In genomic region chr2:5515106-5515505, GRCm38 (mm10) we compare ENCODE assay signal across 18 mouse cellular contexts.
DNase-seq lines count a peak whose midpoint lies in the region; ATAC-seq and TF ChIP-seq lines count a peak whose summit lies in the region.
"Had no signal": no experiment of that assay in that cellular context is flagged by ENCODE, and none has a peak within 500 bp of the region (broad histone marks: within the 10 kb centered on the region; RNA-seq: fewer than 3 reads in every experiment).

No protein-coding gene starts in this region.

- H3K27ac ChIP-seq in heart, postnatal 0 days (ENCODE audit: low read depth), result no peak overlapping the region
- H3K27ac ChIP-seq in heart, embryonic 12.5 days (ENCODE audit: poor library complexity, severe bottlenecking), result no peak overlapping the region
- no peak overlapping the region for H3K27ac ChIP-seq in embryonic facial prominence, embryonic 11.5 days (replicated peaks; ENCODE audit: low read depth, low read length)
- H3K27ac ChIP-seq in midbrain, embryonic 16.5 days (ENCODE audit: low read length), result no peak overlapping the region
- H3K27ac ChIP-seq: forebrain, embryonic 13.5 days; midbrain, embryonic 10.5 days; neural tube, embryonic 12.5 days had no signal

- no peaks in the 10 kb centered on the region for H3K27me3 ChIP-seq in heart, postnatal 0 days (ENCODE audit: control insufficient read depth, insufficient read depth, low read length)
- H3K27me3 ChIP-seq in heart, embryonic 12.5 days (replicated peaks), result no peaks in the 10 kb centered on the region
- H3K27me3 ChIP-seq in embryonic facial prominence, embryonic 11.5 days (ENCODE audit: control insufficient read depth, insufficient read depth, low read length), result no peaks in the 10 kb centered on the region
- H3K27me3 ChIP-seq in midbrain, embryonic 16.5 days (ENCODE audit: control insufficient read depth, insufficient read depth, low read depth, low read length), result no peaks in the 10 kb centered on the region
- H3K27me3 ChIP-seq: forebrain, embryonic 13.5 days; neural tube, embryonic 12.5 days had no signal

- DNase-seq in cerebellum, adult 9-11 months, result peak; percentile 22
- peak; percentile 23 for DNase-seq in heart, postnatal 0 days (ENCODE audit: low spot score)
- DNase-seq in embryonic facial prominence, embryonic 11.5 days (ENCODE audit: low spot score), result peak; percentile 38
- peak; percentile 24 to 37 for DNase-seq in kidney, postnatal 4 days
- no peak for DNase-seq in T-cell, adult 2 months (ENCODE audit: low spot score)
- DNase-seq: adrenal gland, adult 8-10 months; gastrocnemius, postnatal 25 days; lung, embryonic 14.5 days; lung, postnatal 4 days; right cerebral cortex, postnatal 25 days; thymus, postnatal 25 days had no signal

- 44% methylated on average over 2 of the region's 2 CpGs for WGBS in heart, postnatal 0 days
- WGBS in heart, embryonic 12.5 days, result 46% methylated on average over 2 of the region's 2 CpGs
- 69% methylated on average over 2 of the region's 2 CpGs for WGBS in embryonic facial prominence, embryonic 11.5 days
- 82% methylated on average over 2 of the region's 2 CpGs for WGBS in midbrain, embryonic 16.5 days

- H3K4me1 ChIP-seq in heart, postnatal 0 days (ENCODE audit: control insufficient read depth, insufficient read depth), result 0 out of 2 replicates have a peak, but pooled peaks cover 5% of the 10 kb centered on the region
- H3K4me1 ChIP-seq in heart, embryonic 12.5 days (replicated peaks), result no peaks in the 10 kb centered on the region
- H3K4me1 ChIP-seq in embryonic facial prominence, embryonic 11.5 days (ENCODE audit: control insufficient read depth, insufficient read depth, low read length), result no peaks in the 10 kb centered on the region
- H3K4me1 ChIP-seq in midbrain, embryonic 16.5 days (ENCODE audit: control insufficient read depth, insufficient read depth, low read length), result no peaks in the 10 kb centered on the region
- H3K4me1 ChIP-seq: neural tube, embryonic 12.5 days had no signal

- no peaks in the 10 kb centered on the region for H3K9me3 ChIP-seq in heart, postnatal 0 days (replicated peaks; ENCODE audit: control insufficient read depth, low read length)
- H3K9me3 ChIP-seq in heart, embryonic 12.5 days (replicated peaks), result peaks cover 4% of the 10 kb centered on the region
- no peaks in the 10 kb centered on the region; the same call in 1 of the 2 replicates for H3K9me3 ChIP-seq in embryonic facial prominence, embryonic 11.5 days (replicated peaks; ENCODE audit: control insufficient read depth, low read length)
- no peaks in the 10 kb centered on the region for H3K9me3 ChIP-seq in midbrain, embryonic 16.5 days (replicated peaks; ENCODE audit: control insufficient read depth, low read length, poor library complexity, severe bottlenecking)
- H3K9me3 ChIP-seq: forebrain, embryonic 13.5 days; midbrain, embryonic 10.5 days; neural tube, embryonic 12.5 days had no signal

- TF ChIP-seq EP300 in heart, postnatal 0 days (IDR thresholded peaks at IDR 0.05; ENCODE audit: low read depth), result no peak

- no peak for ATAC-seq in cerebellum, adult (ENCODE audit: insufficient number of reproducible peaks, low FRiP score, low TSS enrichment)
- ATAC-seq in heart, postnatal 0 days (ENCODE audit: insufficient read depth, low read depth), result no peak
- no peak for ATAC-seq in heart, embryonic 12.5 days (ENCODE audit: insufficient number of reproducible peaks, low FRiP score)
- ATAC-seq in embryonic facial prominence, embryonic 11.5 days (replicated peaks; ENCODE audit: insufficient number of reproducible peaks, low FRiP score, low TSS enrichment, low read depth), result no peak
- ATAC-seq in midbrain, embryonic 16.5 days, result no peak
- ATAC-seq: forebrain, embryonic 13.5 days had no signal

- H3K4me2 ChIP-seq in heart, postnatal 0 days (ENCODE audit: low read depth, low read length), result no peak overlapping the region
- no peak overlapping the region for H3K4me2 ChIP-seq in heart, embryonic 12.5 days
- H3K4me2 ChIP-seq in embryonic facial prominence, embryonic 11.5 days (ENCODE audit: low read depth, low read length), result no peak overlapping the region
- H3K4me2 ChIP-seq in midbrain, embryonic 16.5 days (ENCODE audit: low read length), result no peak overlapping the region
- H3K4me2 ChIP-seq: forebrain, embryonic 13.5 days; liver, embryonic 11.5 days; lung, embryonic 14.5 days; neural tube, embryonic 12.5 days had no signal

- H3K36me3 ChIP-seq in heart, postnatal 0 days (replicated peaks; ENCODE audit: control insufficient read depth, insufficient read depth, low read length), result no peaks in the 10 kb centered on the region
- no peaks in the 10 kb centered on the region for H3K36me3 ChIP-seq in heart, embryonic 12.5 days
- no peaks in the 10 kb centered on the region for H3K36me3 ChIP-seq in embryonic facial prominence, embryonic 11.5 days (replicated peaks; ENCODE audit: control insufficient read depth, insufficient read depth, low read depth, low read length)
- H3K36me3 ChIP-seq in midbrain, embryonic 16.5 days (ENCODE audit: control insufficient read depth, insufficient read depth, low read length), result no peaks in the 10 kb centered on the region
- H3K36me3 ChIP-seq: midbrain, embryonic 10.5 days; neural tube, embryonic 12.5 days had no signal

- no peak overlapping the region for H3K9ac ChIP-seq in heart, postnatal 0 days (replicated peaks; ENCODE audit: low read depth, low read length)
- no peak overlapping the region for H3K9ac ChIP-seq in heart, embryonic 12.5 days
- H3K9ac ChIP-seq in embryonic facial prominence, embryonic 11.5 days (replicated peaks; ENCODE audit: low read length), result no peak overlapping the region
- no peak overlapping the region for H3K9ac ChIP-seq in midbrain, embryonic 16.5 days (ENCODE audit: low read depth, low read length)
- H3K9ac ChIP-seq: forebrain, embryonic 13.5 days; lung, embryonic 14.5 days; neural tube, embryonic 12.5 days had no signal

- no peak for TF ChIP-seq CTCF in heart, postnatal 0 days (IDR thresholded peaks at IDR 0.05; ENCODE audit: low read depth)

- H3K4me3 ChIP-seq in heart, postnatal 0 days (ENCODE audit: low read depth, low read length), result no peak overlapping the region
- H3K4me3 ChIP-seq in heart, embryonic 12.5 days, result no peak overlapping the region
- H3K4me3 ChIP-seq in embryonic facial prominence, embryonic 11.5 days (ENCODE audit: low read depth, low read length), result no peak overlapping the region
- H3K4me3 ChIP-seq in midbrain, embryonic 16.5 days (ENCODE audit: low read depth, low read length), result no peak overlapping the region
- H3K4me3 ChIP-seq: forebrain, embryonic 13.5 days; midbrain, embryonic 10.5 days; neural tube, embryonic 12.5 days had no signal
